Mouse (Mus musculus): ENCODE results near the gene Olfr543.

- TF ChIP-seq POLR2A (IDR thresholded peaks at IDR 0.05; ENCODE audit: control insufficient read depth, low read depth, low read length) (no peak), CTCF (IDR thresholded peaks at IDR 0.05; ENCODE audit: control insufficient read depth, insufficient read depth, insufficient replicate concordance, low read depth, low read length) (no peak)
Measured at GRCm38 (mm10) chr7:102479368-102480078, 2.0 kb downstream of the Olfr543 start.

Data from testis, adult 2 months (tissue).